Mouse (Mus musculus) heart, embryonic 10.5 days (tissue): Measurements from ENCODE around the gene Trib3. TPM values are rescaled to one million over a fixed set of nuclear protein-coding genes. Genes with fewer than 3 reads are reported as not detected.
"Not testable (repeated sequence)": the region's sequence is repeated elsewhere in the genome, so short reads cannot be mapped to it uniquely, and the experiment has no call there.

Source experiments
- DNase-seq: peaks from one replicate; pipeline ENCODE4 v3.0.0-alpha.2; 2017; ENCODE audit warnings: low spot score
- H3K27ac ChIP-seq: fragments of 300-500 bp; sonication (generic); 2 replicates; pipeline ENCODE4 v1.5.1; 2016; ENCODE audit warnings: mild to moderate bottlenecking
- H3K27me3 ChIP-seq: fragments of 300-500 bp; sonication (generic); 2 replicates; pipeline ENCODE4 v1.6.1; 2016; ENCODE audit warnings: mild to moderate bottlenecking; ENCODE audit not compliant: poor library complexity, insufficient read depth, severe bottlenecking
- H3K36me3 ChIP-seq: fragments of 300-500 bp; sonication (generic); 2 replicates; pipeline ENCODE4 v1.6.1; 2016; ENCODE audit warnings: mild to moderate bottlenecking, moderate library complexity
- H3K4me1 ChIP-seq: fragments of 300-500 bp; sonication (generic); 2 replicates; pipeline ENCODE4 v1.6.1; 2016; ENCODE audit warnings: mild to moderate bottlenecking
- H3K4me3 ChIP-seq: fragments of 300-500 bp; sonication (generic); 2 replicates; pipeline ENCODE4 v1.5.1; 2016; ENCODE audit warnings: mild to moderate bottlenecking, moderate library complexity
- H3K9me3 ChIP-seq: fragments of 300-500 bp; sonication (generic); 2 replicates; pipeline ENCODE4 v1.6.1; 2016; ENCODE audit warnings: mild to moderate bottlenecking, moderate library complexity
- WGBS: fragments of 180-500 bp; shearing (Covaris S2); methylation state at CpG from one replicate; pipeline ENCODE4 v1.1.7; 2016; 5-methylcytosine and 5-hydroxymethylcytosine counted together
- polyA plus RNA-seq: library from polyadenylated mRNA; unstranded; fragments of >200 nt; fragmentation: Nextera tagmentation; extraction: Ambion mirVana; gene quantifications from 2 replicates; pipeline ENCODE4 v1.2.1, GENCODE M21; 2016

Gene Trib3
- polyA plus RNA-seq, 1 experiment from 2014 or later = 5.3 TPM

GRCm38 (mm10) chr2:152293179-152293726 is 50.6 kb downstream of the Trib3 start:
- H3K27ac ChIP-seq = peak overlapping the region; percentile 97
- no peak for DNase-seq
- 2% methylated on average over 15 of the region's 15 CpGs for WGBS
- 0 out of 2 replicates have a peak, but pooled peaks cover 4% of the 10 kb centered on the region for H3K36me3 ChIP-seq
- no peaks in the 10 kb centered on the region for H3K27me3 ChIP-seq
- peak overlapping the region; percentile 95 for H3K4me3 ChIP-seq
- no peaks in the 10 kb centered on the region for H3K9me3 ChIP-seq
- peaks cover 29% of the 10 kb centered on the region for H3K4me1 ChIP-seq

- no peak overlapping the region for H3K4me3 ChIP-seq
- no peak overlapping the region for H3K27ac ChIP-seq
- no peaks in the 10 kb centered on the region for H3K9me3 ChIP-seq
- no peaks in the 10 kb centered on the region for H3K27me3 ChIP-seq
- H3K36me3 ChIP-seq = peaks cover 3% of the 10 kb centered on the region; the same call in 1 of the 2 replicates
- peaks cover 21% of the 10 kb centered on the region for H3K4me1 ChIP-seq
- DNase-seq = no peak
- WGBS = 65% methylated on average over 2 of the region's 2 CpGs
Measured at GRCm38 (mm10) chr2:152292475-152292874, 51.4 kb downstream of the Trib3 start.

- peaks cover 25% of the 10 kb centered on the region for H3K36me3 ChIP-seq
- H3K4me1 ChIP-seq, DNase-seq, H3K27me3 ChIP-seq, H3K9me3 ChIP-seq, H3K4me3 ChIP-seq, H3K27ac ChIP-seq: not testable (repeated sequence)
- WGBS = 78% methylated on average over 2 of the region's 2 CpGs
Measured at GRCm38 (mm10) chr2:152289623-152290022, 54.2 kb downstream of the Trib3 start.

- DNase-seq = no peak
- Histone ChIP-seq H3K36me3 (peaks cover 41% of the 10 kb centered on the region), H3K4me1 (0 out of 2 replicates have a peak, but pooled peaks cover 1% of the 10 kb centered on the region), H3K4me3 (no peak overlapping the region), H3K9me3 (no peaks in the 10 kb centered on the region), H3K27me3 (no peaks in the 10 kb centered on the region), H3K27ac (no peak overlapping the region)
- WGBS = 65% methylated on average over 8 of the region's 8 CpGs
Measured at GRCm38 (mm10) chr2:152288046-152288445, 55.8 kb downstream of the Trib3 start.

GRCm38 (mm10) chr2:152287560-152287959 is 56.3 kb downstream of the Trib3 start:
- Histone ChIP-seq H3K4me1 (no peaks in the 10 kb centered on the region), H3K4me3 (no peak overlapping the region), H3K27me3 (no peaks in the 10 kb centered on the region), H3K9me3 (no peaks in the 10 kb centered on the region), H3K36me3 (peaks cover 46% of the 10 kb centered on the region), H3K27ac (no peak overlapping the region)
- WGBS = 91% methylated on average over 5 of the region's 5 CpGs
- no peak for DNase-seq

Other genes starting within 250 kb of the Trib3 start
- gene Srxn1, start 238.5 kb downstream of the Trib3 start, polyA plus RNA-seq = 8.1 and 9.1 TPM in 2 replicates
- 1.9 and 7.2 TPM in 2 replicates for gene Tcf15, start 200.5 kb downstream of the Trib3 start, polyA plus RNA-seq
- 64.0 and 67.0 TPM in 2 replicates for gene Csnk2a1, start 117.2 kb downstream of the Trib3 start, polyA plus RNA-seq
- gene Tbc1d20, start 50.2 kb downstream of the Trib3 start, polyA plus RNA-seq = 29.6 and 34.6 TPM in 2 replicates
- gene Rbck1, start 11.4 kb downstream of the Trib3 start, polyA plus RNA-seq = 88.0 and 89.3 TPM in 2 replicates
- 3.1 and 3.3 TPM in 2 replicates for gene Nrsn2, start 32.6 kb upstream of the Trib3 start, polyA plus RNA-seq
- gene Sox12, start 54.0 kb upstream of the Trib3 start, polyA plus RNA-seq = 6.7 and 10.5 TPM in 2 replicates
- gene Zcchc3, start 71.0 kb upstream of the Trib3 start, polyA plus RNA-seq = 50.6 and 71.3 TPM in 2 replicates
- gene 6820408C15Rik, start 71.6 kb upstream of the Trib3 start, polyA plus RNA-seq = 1.2 and 1.4 TPM in 2 replicates
- not detected in 2 replicates for gene Defb23, start 120.6 kb upstream of the Trib3 start, polyA plus RNA-seq
- gene Defb20, start 133.0 kb upstream of the Trib3 start, polyA plus RNA-seq = not detected in 2 replicates
- gene Defb22, start 146.1 kb upstream of the Trib3 start, polyA plus RNA-seq = not detected in 2 replicates
- not detected in 2 replicates for gene Defb26, start 167.7 kb upstream of the Trib3 start, polyA plus RNA-seq
- gene Defb28, start 174.2 kb upstream of the Trib3 start, polyA plus RNA-seq = not detected in 2 replicates
- not detected in 2 replicates for gene Defb29, start 196.1 kb upstream of the Trib3 start, polyA plus RNA-seq
- not detected in 2 replicates for gene Gm17416, start 225.3 kb upstream of the Trib3 start, polyA plus RNA-seq
- not detected in 2 replicates for gene Defb21, start 228.7 kb upstream of the Trib3 start, polyA plus RNA-seq
- gene Defb19, start 236.3 kb upstream of the Trib3 start, polyA plus RNA-seq = 0.40 and 0.58 TPM in 2 replicates